Mouse (Mus musculus) splenic B cell, adult 2 months (primary cell): Measurements from ENCODE around the gene Arl3.
A peak's percentile ranks its signal among the peaks of the same experiment; 100 is the strongest.

ENCODE experiments used
- DNase-seq: peaks from one replicate; pipeline ENCODE4 v3.0.0-alpha.2; 2011; ENCODE audit warnings: low read depth, low spot score
- H3K27me3 ChIP-seq: 2 replicates; pipeline ENCODE4 v1.6.1; 2012; ENCODE audit warnings: mild to moderate bottlenecking, low read length, moderate library complexity, mixed read lengths; ENCODE audit not compliant: control insufficient read depth, poor library complexity, insufficient read depth, severe bottlenecking
- H3K36me3 ChIP-seq: 2 replicates; pipeline ENCODE4 v1.6.1; 2012; ENCODE audit warnings: mild to moderate bottlenecking, low read length, moderate library complexity, mixed read lengths; ENCODE audit not compliant: control insufficient read depth, poor library complexity, insufficient read depth, severe bottlenecking

The Arl3 gene

DNA sequence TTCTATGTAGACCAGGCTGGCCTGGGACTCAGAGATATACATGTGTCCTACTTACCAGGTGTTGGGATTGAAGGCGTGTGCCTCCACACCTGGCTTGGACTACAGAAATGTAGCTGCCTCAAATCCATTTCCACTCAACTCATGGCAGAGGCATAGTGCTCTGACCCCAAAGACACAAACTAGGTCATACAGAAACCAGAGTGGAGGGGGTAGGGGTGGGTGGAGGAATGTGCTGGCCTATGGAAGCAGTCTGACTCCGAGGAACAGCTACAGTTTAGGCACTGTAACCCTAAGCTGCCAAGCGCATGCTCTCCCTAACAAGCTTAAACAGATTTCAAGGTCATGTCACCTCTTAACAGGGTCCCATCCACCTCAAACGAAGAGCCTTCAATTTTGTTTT is 9.4 kb downstream of the Arl3 start:
- DNase-seq = no peak
- no peaks in the 10 kb centered on the region for H3K27me3 ChIP-seq
- H3K36me3 ChIP-seq = no peaks in the 10 kb centered on the region

DNA sequence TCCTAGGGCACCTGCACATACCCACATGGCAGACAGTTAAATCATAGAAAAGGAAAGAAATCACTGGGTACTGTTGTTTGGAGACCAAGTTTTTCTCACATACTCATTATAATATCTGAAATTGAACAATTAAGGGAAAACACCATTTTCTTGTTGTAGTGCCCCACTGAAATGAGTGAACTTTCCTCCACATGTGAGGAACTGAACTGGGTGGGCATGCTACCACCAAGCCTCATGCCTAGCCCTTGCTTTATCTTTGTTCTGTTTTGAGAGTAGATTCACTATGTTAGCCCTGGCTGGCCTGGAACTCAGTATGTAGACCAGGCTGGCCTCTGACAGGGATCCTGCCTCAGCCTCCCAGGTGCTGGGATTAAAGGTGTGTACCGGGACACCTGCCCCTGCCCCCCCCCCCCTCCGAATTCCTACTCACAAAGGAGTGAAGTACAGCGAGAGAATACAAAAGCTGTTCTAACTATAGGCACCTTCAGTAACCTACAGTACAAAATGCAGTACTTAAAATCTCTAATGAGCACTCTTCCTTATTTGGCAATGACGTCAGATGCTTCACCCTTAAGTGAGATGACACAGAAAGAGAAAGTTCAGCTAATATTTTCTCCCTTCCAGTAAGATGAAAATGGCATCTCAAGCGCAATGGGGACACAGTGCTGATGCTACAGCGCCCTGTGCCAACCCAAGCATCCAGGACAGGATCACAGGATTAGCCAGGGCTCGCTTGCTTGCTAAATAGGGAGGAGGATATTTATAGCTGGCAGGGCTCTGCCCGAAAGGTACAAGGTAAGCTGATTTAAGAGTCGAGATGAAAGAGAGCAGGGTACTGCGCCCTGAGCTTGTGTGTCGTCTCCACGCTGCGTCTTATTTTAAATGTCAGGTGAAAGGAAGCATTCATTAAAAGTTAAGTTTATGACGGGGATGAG is 10.2 kb downstream of the Arl3 start:
- peak; percentile 13 for DNase-seq
- H3K36me3 ChIP-seq = no peaks in the 10 kb centered on the region
- H3K27me3 ChIP-seq = no peaks in the 10 kb centered on the region

DNA sequence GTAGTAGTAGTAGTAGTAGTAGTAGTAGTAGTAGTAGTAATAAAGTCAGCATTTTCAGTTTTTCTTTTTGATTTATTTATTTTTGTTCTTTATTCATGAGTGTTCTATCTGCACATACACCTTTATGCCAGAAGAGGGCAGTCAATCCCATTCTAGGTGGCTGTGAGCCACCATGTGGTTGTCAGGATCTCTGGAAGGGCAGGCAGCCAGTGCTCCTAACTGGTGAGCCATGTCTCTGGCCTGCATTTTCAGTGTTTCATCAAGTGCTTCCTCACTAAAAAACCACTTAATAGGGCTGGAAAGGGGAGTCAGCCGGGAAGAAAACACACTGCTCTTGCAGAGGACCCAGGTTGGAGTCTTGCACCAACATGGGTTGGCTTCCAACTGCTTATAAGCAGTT is 10.9 kb downstream of the Arl3 start:
- H3K36me3 ChIP-seq = no peaks in the 10 kb centered on the region
- no peaks in the 10 kb centered on the region for H3K27me3 ChIP-seq
- peak; percentile 76 for DNase-seq

DNA sequence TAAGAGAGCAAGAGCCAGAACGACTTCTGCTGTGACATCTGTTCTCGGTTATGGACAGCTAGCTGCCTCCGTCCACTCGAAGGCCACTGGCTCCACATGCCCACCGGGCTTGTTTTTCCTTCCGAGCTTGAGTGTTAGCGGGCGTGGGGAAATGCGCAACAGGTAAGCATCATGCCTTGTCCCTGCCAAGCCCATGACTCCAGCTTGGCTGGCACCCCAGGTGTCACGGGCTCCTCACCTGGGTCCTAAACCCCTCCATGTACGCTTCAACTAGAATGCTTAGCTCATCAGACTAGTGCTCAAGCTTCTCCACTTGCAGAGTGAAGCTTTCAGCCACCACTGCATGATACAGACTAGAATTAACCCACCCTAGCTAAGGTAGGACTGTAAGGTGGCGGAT is 14.4 kb downstream of the Arl3 start:
- DNase-seq = no peak
- H3K27me3 ChIP-seq = no peaks in the 10 kb centered on the region
- H3K36me3 ChIP-seq = no peaks in the 10 kb centered on the region

DNA sequence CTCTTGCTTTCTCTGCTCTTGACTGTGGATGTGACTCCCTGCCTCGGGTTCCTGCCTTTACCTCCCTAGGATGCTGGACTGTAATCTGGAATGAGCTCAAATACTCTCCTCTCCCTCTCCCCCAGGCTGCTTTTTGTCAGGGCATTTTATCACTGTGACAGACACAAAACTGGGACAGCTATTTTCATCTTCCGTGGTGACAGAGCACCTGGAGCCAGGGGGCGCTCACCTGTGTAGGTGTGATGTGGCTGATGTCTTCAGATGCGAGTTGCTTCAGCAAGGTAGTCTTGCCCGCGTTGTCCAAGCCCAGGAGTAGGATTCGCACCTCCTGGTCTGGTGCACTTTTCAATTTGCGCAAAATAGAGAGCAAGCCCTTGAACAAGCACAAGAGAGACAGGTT is 15.0 kb downstream of the Arl3 start:
- no peak for DNase-seq
- no peaks in the 10 kb centered on the region for H3K36me3 ChIP-seq
- H3K27me3 ChIP-seq = no peaks in the 10 kb centered on the region

DNA sequence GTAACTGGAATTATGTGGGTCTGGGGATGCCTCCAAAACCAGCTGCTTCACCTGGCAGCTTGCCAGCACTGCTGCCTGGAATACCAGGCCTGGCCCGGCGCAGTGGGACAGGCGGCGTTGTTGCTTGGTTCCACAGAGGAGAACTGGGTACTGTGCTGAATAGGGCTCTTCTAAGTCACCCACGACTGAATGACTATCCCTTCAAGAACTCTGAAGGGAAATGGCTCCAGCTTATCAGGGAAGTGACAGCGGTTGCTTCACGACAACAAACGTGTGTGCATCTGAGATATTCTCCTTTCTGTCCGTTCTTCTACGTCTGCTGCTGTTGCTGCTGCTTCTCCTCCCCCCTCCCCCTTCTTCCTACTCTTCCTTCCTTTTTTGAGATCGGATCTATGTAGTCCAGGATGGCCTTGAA is 19.4 kb downstream of the Arl3 start:
- H3K27me3 ChIP-seq = no peaks in the 10 kb centered on the region
- H3K36me3 ChIP-seq = peaks cover 2% of the 10 kb centered on the region; the same call in 1 of the 2 replicates
- no peak for DNase-seq

DNA sequence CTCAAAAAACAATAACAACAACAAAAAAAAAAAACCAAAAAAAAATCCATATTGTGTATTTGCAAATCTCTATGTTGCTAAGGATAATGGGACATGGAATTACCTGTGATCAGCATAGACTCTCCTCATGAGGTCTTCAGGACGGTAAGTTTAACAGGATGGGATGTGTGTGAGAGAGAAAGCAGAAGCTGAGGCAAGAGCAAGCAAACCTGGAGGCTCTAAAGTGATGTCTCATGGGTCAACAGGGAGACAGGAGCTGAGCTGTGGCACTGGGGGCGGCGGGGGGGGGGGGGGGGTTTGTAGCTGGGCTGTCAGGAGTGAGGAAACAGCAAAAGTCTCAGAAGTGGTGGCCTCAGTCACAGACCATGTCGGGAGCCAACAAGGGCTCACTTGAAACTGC is 20.5 kb downstream of the Arl3 start:
- no peak for DNase-seq

DNA sequence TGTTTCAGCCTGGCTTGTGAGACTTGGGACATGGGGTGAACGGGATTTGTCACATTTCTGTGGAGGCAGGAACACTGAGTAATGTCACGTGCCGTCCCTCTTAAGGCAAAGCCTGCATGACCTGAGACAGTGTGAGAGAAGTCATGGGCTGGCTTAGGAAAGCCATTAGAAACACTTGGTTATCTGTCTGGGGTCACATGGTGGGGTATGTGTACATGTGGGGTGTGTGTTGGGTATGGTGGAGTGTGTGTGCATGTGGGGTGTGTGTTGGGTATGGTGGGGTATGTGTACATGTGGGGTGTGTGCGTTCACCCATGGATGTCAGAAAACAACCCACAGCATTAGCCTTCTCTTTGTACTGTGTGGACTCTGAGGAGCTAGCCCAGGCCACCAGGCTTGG is 22.6 kb downstream of the Arl3 start:
- Histone ChIP-seq H3K27me3 (no peaks in the 10 kb centered on the region), H3K36me3 (peaks cover 2% of the 10 kb centered on the region; the same call in 1 of the 2 replicates)
- no peak for DNase-seq

More for the DNA sequence above, 20.5 kb downstream of the Arl3 start:
- H3K27me3 ChIP-seq = no peaks in the 10 kb centered on the region
- peaks cover 2% of the 10 kb centered on the region; the same call in 1 of the 2 replicates for H3K36me3 ChIP-seq

DNA sequence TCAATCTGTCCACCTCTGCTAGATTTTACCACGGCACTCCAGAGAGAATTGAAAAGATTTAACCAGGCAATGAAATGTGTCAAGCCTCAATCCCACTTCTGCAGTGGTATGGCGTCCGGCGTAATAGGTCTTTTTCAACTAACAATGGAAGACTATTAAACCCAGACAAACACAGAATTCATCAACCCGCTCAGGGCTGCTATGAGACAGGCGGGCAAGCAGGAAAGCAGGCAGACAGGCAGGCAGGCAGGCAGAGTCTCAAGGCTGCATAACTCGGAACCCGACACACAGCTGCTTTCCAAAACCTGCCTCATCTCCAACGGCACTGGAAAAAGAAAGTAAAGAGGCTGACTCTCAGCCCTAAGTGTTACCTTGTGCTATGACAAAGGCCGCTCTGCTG is 24.9 kb downstream of the Arl3 start:
- H3K27me3 ChIP-seq = no peaks in the 10 kb centered on the region
- no peak for DNase-seq
- peaks cover 2% of the 10 kb centered on the region; the same call in 1 of the 2 replicates for H3K36me3 ChIP-seq

DNA sequence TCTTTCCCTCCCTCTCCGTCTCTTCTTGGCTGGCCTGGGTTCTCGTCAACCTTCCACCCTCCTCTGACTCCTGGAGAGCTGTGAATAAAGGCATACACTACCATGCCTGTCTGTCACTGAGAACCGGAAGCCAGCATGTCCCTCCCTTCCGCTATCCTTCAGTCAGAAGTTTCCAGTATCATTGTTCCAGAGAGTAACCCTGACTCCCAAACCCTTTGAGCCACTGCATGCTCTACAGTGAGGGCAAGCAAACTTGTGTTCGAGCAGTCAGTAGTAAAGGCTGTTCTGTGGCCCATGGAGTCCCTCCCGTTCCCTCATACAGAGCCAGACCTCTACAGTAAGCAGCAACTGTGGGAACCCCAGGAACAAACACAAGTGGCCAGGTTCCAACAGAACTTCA is 25.4 kb downstream of the Arl3 start:
- H3K27me3 ChIP-seq = no peaks in the 10 kb centered on the region
- no peak for DNase-seq
- peaks cover 2% of the 10 kb centered on the region; the same call in 1 of the 2 replicates for H3K36me3 ChIP-seq

DNA sequence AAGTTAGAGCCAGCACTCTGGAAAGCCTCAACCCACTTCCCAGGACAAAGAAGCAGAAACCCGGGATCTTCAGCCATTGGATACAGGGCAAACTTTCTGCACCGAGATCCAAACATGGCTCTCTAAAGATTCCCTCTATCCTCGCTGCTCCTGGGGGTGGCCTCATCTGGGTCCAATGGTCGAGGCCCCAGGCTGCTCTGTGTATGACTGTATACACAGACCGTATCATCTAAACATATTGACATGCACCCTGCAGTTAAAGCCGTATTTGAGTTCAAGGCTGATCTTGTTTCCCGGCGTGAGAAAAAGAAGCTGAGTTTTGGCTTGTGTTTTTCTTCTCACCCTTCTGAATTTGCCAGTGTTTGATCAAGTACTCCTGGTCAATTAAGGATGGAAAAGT is 30.2 kb downstream of the Arl3 start:
- Histone ChIP-seq H3K27me3 (no peaks in the 10 kb centered on the region), H3K36me3 (no peaks in the 10 kb centered on the region)
- DNase-seq = no peak

DNA sequence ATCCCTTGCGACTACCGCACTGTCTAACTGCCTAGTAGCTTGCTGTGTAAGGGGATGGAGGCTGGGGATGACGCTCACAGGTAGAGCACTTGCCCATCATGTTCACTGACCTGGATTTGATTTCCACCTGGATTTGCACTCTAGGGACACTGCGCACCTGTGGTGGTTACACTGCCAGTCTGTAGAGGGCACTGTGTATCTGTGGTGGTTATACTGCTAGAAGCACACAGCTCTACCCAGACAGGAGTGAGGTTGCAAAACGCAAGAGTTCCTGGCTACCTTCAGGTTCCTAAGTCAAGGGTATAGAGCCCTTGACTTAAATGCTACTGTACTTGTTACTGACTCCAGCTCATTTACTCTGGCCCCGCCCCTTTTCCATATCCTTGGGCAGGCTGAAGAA is 34.8 kb downstream of the Arl3 start:
- DNase-seq = no peak
- Histone ChIP-seq H3K27me3 (no peaks in the 10 kb centered on the region), H3K36me3 (no peaks in the 10 kb centered on the region)

DNA sequence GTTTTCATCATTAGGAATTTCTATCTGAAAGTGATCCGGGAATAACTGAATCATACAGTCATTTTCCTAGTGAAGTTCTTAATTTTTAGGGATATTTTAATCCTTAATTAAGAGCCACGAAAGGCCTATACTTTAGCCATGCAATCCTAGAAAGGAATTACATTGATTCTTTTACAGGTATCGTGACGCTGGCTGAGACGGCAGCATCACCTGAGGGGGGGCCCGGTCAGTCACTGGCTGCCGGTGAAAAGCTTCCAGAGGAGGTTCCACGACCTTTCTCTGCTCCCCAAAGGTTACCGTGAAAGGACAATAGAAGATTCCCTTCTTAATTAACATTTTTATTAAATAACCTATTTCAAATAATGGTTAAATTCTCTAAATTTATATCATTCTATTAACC is 35.6 kb downstream of the Arl3 start:
- H3K27me3 ChIP-seq = no peaks in the 10 kb centered on the region
- H3K36me3 ChIP-seq = no peaks in the 10 kb centered on the region
- DNase-seq = no peak

DNA sequence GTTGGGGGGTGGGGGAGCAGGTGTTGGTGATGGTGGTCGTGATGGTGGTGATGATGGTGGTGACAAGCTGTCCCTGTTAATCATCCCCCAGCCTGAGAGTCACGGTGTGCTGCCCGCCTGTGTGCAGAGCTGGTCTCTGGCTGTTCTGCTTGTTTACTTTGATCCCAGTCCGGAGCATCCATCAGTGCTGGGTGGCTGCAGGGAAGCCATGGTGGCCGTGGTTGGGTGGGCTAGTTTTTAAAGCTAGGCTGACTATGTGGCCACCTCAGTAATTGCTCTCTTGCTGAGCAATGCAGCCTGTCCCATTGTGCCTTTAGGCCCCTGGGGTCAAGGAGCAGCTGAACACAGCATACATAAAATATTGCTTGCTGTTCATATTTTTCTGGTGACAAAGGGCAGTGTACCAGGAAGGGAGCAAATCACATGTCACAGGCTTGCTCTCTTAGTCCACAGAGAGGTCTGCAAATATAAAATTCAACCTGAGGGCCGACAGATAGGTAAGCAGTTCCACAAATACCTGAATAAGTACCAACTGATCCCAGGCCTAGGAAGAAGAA is 38.4 kb downstream of the Arl3 start:
- no peaks in the 10 kb centered on the region for H3K36me3 ChIP-seq
- no peak for DNase-seq
- H3K27me3 ChIP-seq = no peaks in the 10 kb centered on the region

DNA sequence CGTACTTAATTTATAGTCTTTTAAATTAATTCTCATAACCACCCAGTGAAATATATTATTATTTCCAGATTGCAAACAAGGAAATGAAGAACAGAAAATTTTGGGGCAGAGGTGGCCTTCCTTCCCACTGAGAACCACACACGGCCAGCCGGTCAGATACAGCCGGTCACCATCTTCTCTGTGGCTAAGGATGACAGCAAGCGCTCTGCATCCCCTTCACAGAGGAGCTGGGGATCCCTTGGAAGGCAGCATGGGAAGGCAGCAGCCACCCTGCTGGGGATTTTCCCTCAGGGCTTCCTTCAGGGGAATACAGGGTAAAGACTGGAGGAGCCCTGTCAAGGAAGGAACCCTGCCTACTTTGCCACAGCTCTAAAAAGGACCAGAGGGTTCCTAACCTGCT is 39.5 kb downstream of the Arl3 start:
- Histone ChIP-seq H3K27me3 (no peaks in the 10 kb centered on the region), H3K36me3 (no peaks in the 10 kb centered on the region)
- no peak for DNase-seq
